ENCODE assay signal across 8 mouse cellular contexts in genomic region chr4:12140141-12140567, GRCm38 (mm10). TPM values are rescaled to one million over a fixed set of nuclear protein-coding genes. Genes with fewer than 3 reads are reported as not detected.
DNase-seq lines count a peak whose midpoint lies in the region; ATAC-seq and TF ChIP-seq lines count a peak whose summit lies in the region.
"Not testable (repeated sequence)": the region's sequence is repeated elsewhere in the genome, so short reads cannot be mapped to it uniquely, and the experiment has no call there.

TSS of gene Rbm12b1 (plus strand) at chr4:12140264.

- H3K9me3 ChIP-seq in ES-Bruce4 (replicated peaks; ENCODE audit: control insufficient read depth, insufficient read depth, low read length, poor library complexity, severe bottlenecking); forebrain, embryonic 14.5 days (replicated peaks; ENCODE audit: control insufficient read depth, low read length); liver, embryonic 15.5 days (replicated peaks); neural tube, embryonic 11.5 days (ENCODE audit: control insufficient read depth, low read length); stomach, embryonic 16.5 days (replicated peaks; ENCODE audit: control insufficient read depth, low read length): not testable (repeated sequence)

- DNase-seq in cerebellum, adult 11 months, result peak; percentile 77
- peak; percentile 95 for DNase-seq in forebrain, embryonic 14.5 days (ENCODE audit: low spot score)
- DNase-seq in heart, postnatal 10 days, result peak; percentile 88
- DNase-seq in kidney, postnatal 4 days, result peak; percentile 72 to 85
- DNase-seq in neural tube, embryonic 11.5 days (ENCODE audit: low spot score), result peak; percentile 82

- not testable (repeated sequence) for TF ChIP-seq EP300 in ES-Bruce4 (IDR thresholded peaks at IDR 0.05; ENCODE audit: insufficient read depth, low read depth, low read length)

- peak; percentile 100 for ATAC-seq in forebrain, embryonic 14.5 days
- ATAC-seq in liver, embryonic 15.5 days (ENCODE audit: insufficient read depth), result peak; percentile 93
- peak; percentile 96 for ATAC-seq in neural tube, embryonic 11.5 days (ENCODE audit: insufficient read depth, low FRiP score, low TSS enrichment)
- ATAC-seq in stomach, embryonic 16.5 days (ENCODE audit: insufficient read depth, low FRiP score), result peak; percentile 98

- not testable (repeated sequence) for H3K4me1 ChIP-seq in ES-Bruce4 (ENCODE audit: control insufficient read depth, insufficient read depth, low read length); forebrain, embryonic 14.5 days (ENCODE audit: control insufficient read depth, insufficient read depth, low read length); liver, embryonic 15.5 days (replicated peaks); neural tube, embryonic 11.5 days (ENCODE audit: control insufficient read depth, insufficient read depth, low read length); stomach, embryonic 16.5 days (ENCODE audit: control insufficient read depth, insufficient read depth, low read length)

- WGBS in forebrain, embryonic 14.5 days, result under 1% methylated on average over 17 of the region's 32 CpGs
- 2% methylated on average over 22 of the region's 32 CpGs for WGBS in liver, embryonic 15.5 days (ENCODE audit: insufficient replicate concordance)
- WGBS in neural tube, embryonic 11.5 days, result 6% methylated on average over 17 of the region's 32 CpGs
- 3% methylated on average over 17 of the region's 32 CpGs for WGBS in stomach, embryonic 16.5 days

- H3K9ac ChIP-seq in ES-Bruce4 (ENCODE audit: low read depth, poor library complexity, severe bottlenecking), result not testable (repeated sequence)
- peak within 1 kb of the TSS; percentile 49 for H3K9ac ChIP-seq in forebrain, embryonic 14.5 days (ENCODE audit: low read length)
- peak within 1 kb of the TSS; percentile 15; the same call in 1 of the 2 replicates for H3K9ac ChIP-seq in liver, embryonic 15.5 days
- H3K9ac ChIP-seq in neural tube, embryonic 11.5 days (ENCODE audit: low read length), result peak within 1 kb of the TSS; percentile 42
- peak within 1 kb of the TSS; percentile 64 for H3K9ac ChIP-seq in stomach, embryonic 16.5 days (ENCODE audit: low read length)

- H3K36me3 ChIP-seq in ES-Bruce4 (ENCODE audit: control insufficient read depth, insufficient read depth, low read length, poor library complexity, severe bottlenecking); forebrain, embryonic 14.5 days (ENCODE audit: control insufficient read depth, insufficient read depth, low read length); liver, embryonic 15.5 days (replicated peaks); neural tube, embryonic 11.5 days (ENCODE audit: control insufficient read depth, insufficient read depth, low read length); stomach, embryonic 16.5 days (ENCODE audit: control insufficient read depth, insufficient read depth, low read length): not testable (repeated sequence)

- peak; percentile 29 for TF ChIP-seq POLR2A in ES-Bruce4 (IDR thresholded peaks at IDR 0.05; ENCODE audit: insufficient read depth, low read length)

- peak within 1 kb of the TSS; percentile 78 for H3K4me3 ChIP-seq in ES-Bruce4 (ENCODE audit: low read depth, low read length)
- peak within 1 kb of the TSS; percentile 37 for H3K4me3 ChIP-seq in forebrain, embryonic 14.5 days (ENCODE audit: low read depth, low read length)
- peak within 1 kb of the TSS; percentile 55 for H3K4me3 ChIP-seq in liver, embryonic 15.5 days (replicated peaks)
- peak within 1 kb of the TSS; percentile 27 for H3K4me3 ChIP-seq in neural tube, embryonic 11.5 days (ENCODE audit: low read depth, low read length)
- H3K4me3 ChIP-seq in stomach, embryonic 16.5 days (replicated peaks; ENCODE audit: low read length), result peak within 1 kb of the TSS; percentile 45

- H3K27me3 ChIP-seq in ES-Bruce4 (ENCODE audit: control insufficient read depth, insufficient read depth, low read length, poor library complexity, severe bottlenecking); forebrain, embryonic 14.5 days (replicated peaks; ENCODE audit: control insufficient read depth, insufficient read depth, low read length); liver, embryonic 15.5 days; neural tube, embryonic 11.5 days (ENCODE audit: control insufficient read depth, insufficient read depth, low read length); stomach, embryonic 16.5 days (ENCODE audit: control insufficient read depth, insufficient read depth, low read length): not testable (repeated sequence)

- TF ChIP-seq CTCF in ES-Bruce4 (IDR thresholded peaks at IDR 0.05; ENCODE audit: low read depth, low read length), result not testable (repeated sequence)

- H3K27ac ChIP-seq in ES-Bruce4 (ENCODE audit: insufficient read depth, low read length); liver, embryonic 15.5 days (replicated peaks); neural tube, embryonic 11.5 days (ENCODE audit: low read depth, low read length): not testable (repeated sequence)
- peak within 1 kb of the TSS; percentile 41; the same call in 1 of the 2 replicates for H3K27ac ChIP-seq in forebrain, embryonic 14.5 days (ENCODE audit: low read depth, low read length)
- H3K27ac ChIP-seq in stomach, embryonic 16.5 days (ENCODE audit: low read length), result peak within 1 kb of the TSS; percentile 33; the same call in 1 of the 2 replicates

- intact Hi-C loops in heart, postnatal 10 days (cut with DNase I), result not testable (repeated sequence)

- H3K4me2 ChIP-seq in forebrain, embryonic 14.5 days (ENCODE audit: low read length), result peak within 1 kb of the TSS; percentile 39
- peak within 1 kb of the TSS; percentile 69 for H3K4me2 ChIP-seq in liver, embryonic 15.5 days
- peak within 1 kb of the TSS; percentile 30 for H3K4me2 ChIP-seq in neural tube, embryonic 11.5 days (ENCODE audit: low read depth)
- H3K4me2 ChIP-seq in stomach, embryonic 16.5 days (ENCODE audit: low read depth, low read length), result peak within 1 kb of the TSS; percentile 55

RNA-seq across cellular contexts. Expression of gene Rbm12b1, which starts in this region (rescaled TPM):
- polyA plus RNA-seq in ES-Bruce4 (2011; ENCODE audit: insufficient read depth, insufficient read length, low read depth, missing spikeins), result 7.2 and 10.1 TPM in 2 replicates
- 8.5 and 11.2 TPM in 2 replicates for polyA plus RNA-seq in forebrain, embryonic 14.5 days (2014; fragmentation: Nextera tagmentation; extraction: Ambion mirVana)
- 1 to 10 TPM; 7.5 to 10.0 TPM for total RNA-seq in heart, postnatal 10 days (2021)
- polyA plus RNA-seq in liver, embryonic 15.5 days (2015; fragmentation: Nextera tagmentation; extraction: Ambion mirVana), result 1.6 and 2.0 TPM in 2 replicates
- 8.9 and 10.7 TPM in 2 replicates for polyA plus RNA-seq in neural tube, embryonic 11.5 days (2014; fragmentation: Nextera tagmentation; extraction: Ambion mirVana)
- polyA plus RNA-seq in stomach, embryonic 16.5 days (2015; fragmentation: Nextera tagmentation; extraction: Ambion mirVana), result 5.3 and 6.7 TPM in 2 replicates

Comparison
In these comparisons a context has a peak if more than half of its experiments do, and no peak if none do; other contexts are left out.
1. H3K4me3 ChIP-seq: peak in every context shown above with its lines; median percentile 78 in ES-Bruce4; 55 in liver, embryonic 15.5 days; 45 in stomach, embryonic 16.5 days; 37 in forebrain, embryonic 14.5 days; 27 in neural tube, embryonic 11.5 days.